Mouse (Mus musculus): ENCODE results near the gene Fahd1.
A peak's percentile ranks its signal among the peaks of the same experiment; 100 is the strongest.

Gene Fahd1

GRCm38 (mm10) chr17:24884391-24884790 lies 34.2 kb upstream of the Fahd1 start:
- no peak for DNase-seq

DNA sequence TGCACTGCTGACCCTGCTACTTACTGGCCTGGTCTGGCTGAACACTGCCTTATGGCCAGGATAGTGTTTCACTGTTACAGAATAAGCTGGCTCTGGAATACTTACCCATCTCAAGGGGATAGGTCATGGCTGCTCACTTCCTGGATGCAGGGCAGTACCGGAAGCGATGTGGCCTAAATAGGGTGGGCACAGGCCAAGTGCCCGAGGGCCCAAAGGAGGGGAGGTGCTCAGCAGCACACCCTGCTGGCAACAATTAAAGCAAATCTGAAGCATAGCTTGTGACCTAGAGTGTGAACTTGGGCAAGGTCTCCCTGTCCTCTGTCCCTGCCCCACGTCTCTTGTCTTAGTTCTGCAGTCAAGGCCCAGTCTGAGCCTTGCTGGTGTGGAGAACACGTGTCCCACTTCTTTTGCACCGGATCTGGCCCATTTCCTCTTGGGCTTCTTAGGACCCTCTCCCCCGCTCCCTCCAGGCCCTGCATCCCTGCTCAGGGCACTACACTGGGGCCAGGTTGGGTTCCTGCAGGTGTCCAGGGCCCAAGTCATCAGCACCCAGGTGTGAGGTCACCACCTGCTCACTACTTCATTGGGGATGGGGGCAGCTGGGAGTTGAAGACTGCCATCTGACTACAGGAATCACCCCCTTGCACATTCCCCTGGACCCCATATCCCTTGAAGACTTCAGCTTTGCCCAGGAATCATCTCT lies 31.7 kb upstream of the Fahd1 start:
- DNase-seq = peak; percentile 42

GRCm38 (mm10) chr17:24878531-24878930 lies 28.4 kb upstream of the Fahd1 start:
- no peak for DNase-seq

- peak; percentile 57 for DNase-seq
These were observed 27.9 kb upstream of the Fahd1 start for GRCm38 (mm10) chr17:24878117-24878397.

DNA sequence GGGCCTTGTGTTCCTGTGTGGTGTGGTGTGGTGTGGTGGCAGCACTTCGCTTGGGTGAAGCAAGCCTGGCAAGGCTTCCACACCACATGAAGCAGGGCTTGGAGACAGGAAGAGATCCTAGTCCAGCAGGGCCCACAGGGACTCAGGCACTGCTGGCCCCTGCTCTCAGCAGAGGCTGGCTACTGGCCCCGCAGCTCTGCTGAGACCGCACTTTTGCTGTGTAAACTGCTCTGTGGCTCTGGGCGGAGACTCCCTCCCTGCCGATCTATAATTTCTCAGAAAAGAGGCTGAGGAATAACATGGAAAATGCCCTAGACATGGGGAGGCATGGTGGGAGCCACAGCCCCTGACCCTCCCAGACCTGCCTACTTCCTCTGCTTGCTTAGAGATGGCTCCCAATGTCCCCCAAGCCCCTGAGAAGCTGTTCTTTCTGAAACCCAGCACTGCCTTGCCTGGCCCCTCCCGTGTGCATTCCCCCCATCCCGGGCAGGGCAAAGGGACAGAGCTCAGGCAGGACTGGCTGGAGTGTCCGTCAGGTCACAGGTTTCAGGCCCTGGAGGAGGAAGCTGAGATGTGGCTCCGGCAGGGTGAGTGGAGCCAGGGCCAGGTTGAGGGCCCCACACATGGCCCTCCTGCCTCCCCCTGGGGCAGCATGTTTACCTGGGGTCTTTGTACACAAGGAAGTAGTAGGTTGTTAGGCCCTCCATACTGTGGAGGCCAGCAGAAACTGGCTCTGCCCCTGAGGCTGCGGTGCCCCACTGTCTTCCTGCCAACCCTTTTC lies 27.4 kb upstream of the Fahd1 start:
- no peak for DNase-seq

DNA sequence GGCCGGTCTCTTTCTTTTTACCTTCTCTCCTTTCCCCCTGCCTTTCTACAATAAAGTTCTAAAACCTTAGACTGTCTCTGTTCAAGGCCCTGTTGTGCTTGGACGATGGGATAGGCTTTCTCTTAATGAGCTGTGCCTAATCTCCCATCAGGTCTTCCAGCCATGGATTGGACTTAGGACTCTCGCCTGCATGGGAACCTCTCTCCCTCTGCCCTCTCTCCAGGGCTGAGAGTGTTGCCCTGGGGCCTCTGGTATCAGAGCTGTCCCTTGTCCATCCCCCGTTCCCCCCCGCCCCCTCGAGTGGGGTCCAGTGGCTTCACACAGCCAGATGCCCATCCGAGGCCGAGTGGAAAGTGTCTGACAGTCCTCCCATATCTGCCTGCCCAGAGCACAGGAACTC lies 24.8 kb upstream of the Fahd1 start:
- no peak for DNase-seq

DNA sequence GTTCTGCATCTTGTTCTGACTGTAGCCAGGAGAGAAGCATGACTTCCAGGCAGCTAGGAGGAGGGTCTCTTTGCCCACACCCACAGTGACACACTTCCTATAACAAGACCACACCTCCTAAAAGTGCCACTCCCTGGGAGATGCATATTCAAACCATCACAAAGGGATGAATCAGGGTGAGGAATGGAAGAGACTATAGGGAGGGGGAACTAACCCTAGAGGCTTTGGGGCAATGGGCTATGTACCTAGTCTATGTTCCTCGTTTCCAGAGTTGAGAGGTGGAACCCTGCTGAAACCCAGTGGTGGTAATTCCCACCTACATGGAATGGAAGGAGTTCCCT lies 24.2 kb upstream of the Fahd1 start:
- no peak for DNase-seq

- DNase-seq = no peak
These were observed 23.7 kb upstream of the Fahd1 start for GRCm38 (mm10) chr17:24873695-24874404.

DNA sequence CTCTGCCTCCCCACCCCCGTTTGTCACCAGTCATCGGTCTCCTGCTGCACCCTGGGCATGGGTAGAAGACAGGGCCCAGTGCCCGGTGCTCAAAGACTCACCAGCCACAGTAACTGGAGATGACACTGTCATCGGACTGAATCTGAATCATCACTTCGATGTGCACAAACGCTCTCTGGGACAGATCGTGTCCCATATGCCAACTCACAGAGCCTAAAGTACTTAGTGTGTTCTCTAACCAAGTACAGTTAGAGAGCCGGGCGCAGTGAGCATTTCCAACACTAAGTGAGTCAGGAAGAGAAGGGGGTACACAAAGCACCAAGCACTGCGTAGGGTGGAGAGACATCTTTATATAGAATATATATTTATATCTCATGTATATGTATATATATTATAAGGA lies 17.8 kb upstream of the Fahd1 start:
- DNase-seq = no peak

DNA sequence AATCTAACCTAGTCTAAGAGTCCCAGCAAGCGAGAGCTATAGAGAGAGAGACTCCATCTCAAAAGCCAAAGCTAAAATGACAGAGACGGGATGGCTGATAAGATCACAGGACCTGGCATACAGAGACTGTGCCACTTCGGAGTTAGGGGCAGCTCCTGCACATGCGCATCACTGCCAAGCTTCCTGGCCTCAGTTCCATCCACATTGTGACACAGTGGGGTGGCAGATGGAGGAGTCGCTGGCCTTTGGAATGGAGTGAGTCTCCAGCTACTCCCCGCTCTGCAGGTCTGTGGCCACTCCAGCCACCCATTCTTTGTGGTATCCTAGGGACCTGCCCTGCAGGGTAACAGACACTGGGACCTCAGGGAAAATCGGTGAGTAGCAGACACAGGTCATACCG lies 15.6 kb upstream of the Fahd1 start, which contains the start of gene Igfals:
Gene Igfals (plus strand): TSS at position 222 of the 400 bp plus-strand sequence.
- no peak for DNase-seq

DNA sequence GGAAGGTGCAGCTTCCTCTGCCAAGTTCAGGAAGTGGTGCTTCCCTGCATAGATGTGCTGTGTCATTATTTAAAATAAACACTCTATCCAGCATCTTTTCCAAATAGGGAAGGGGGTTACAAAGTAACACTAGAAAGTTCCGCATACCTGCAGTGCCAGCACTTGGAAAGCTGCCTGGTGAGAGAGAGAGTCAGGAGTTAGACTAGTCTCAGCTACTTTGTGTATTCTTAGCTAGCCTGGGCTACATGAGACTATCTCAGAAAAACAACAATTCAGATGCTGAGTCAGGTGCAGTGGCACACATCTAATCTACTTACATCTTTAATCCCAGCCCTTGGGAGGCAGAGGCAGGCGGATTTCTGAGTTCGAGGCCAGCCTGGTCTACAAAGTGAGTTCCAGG lies 11.6 kb upstream of the Fahd1 start:
- no peak for DNase-seq

DNA sequence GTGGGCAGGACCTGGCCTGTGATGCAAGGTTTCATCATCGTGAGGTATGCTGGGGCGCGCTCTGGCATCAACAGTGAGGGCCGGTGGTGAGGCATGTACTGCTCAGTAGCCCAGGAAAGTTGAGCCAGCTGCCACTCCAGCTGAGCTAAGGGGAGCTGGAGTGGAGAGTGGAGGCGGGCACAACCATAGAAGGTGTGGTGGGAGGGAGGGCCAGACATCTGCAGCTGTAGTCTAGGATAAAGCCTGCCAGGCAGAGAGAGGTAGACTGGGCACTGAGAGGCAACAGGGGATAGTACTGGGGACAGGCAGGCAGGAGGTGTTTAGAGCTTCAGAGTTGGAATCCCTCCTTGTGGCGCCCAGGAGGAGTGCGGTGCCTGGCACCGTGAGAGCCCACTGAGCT lies 9.9 kb upstream of the Fahd1 start:
- no peak for DNase-seq

GRCm38 (mm10) chr17:24858967-24859366 lies 8.8 kb upstream of the Fahd1 start:
- no peak for DNase-seq

- no peak for DNase-seq
These were observed 7.8 kb upstream of the Fahd1 start for GRCm38 (mm10) chr17:24857831-24858470.

DNA sequence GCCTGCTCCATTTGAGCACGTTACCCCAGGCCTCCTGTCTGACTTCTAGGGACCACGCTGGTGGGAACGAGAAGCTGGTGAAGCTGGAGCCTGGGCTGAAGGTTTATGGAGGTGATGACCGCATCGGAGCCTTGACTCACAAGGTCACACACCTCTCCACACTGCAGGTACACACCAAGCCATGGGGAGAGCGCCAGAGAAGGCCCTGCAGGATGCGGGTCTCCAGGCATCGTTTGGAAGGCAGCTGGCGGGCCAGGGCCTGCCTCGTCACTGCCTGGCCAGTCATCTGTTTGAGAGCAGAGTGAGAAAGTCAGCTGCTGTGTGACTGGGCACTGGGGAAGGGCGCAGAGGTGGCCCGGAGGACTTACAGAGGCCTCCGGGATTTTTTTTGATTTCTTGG lies 6.4 kb upstream of the Fahd1 start:
- DNase-seq = no peak

DNA sequence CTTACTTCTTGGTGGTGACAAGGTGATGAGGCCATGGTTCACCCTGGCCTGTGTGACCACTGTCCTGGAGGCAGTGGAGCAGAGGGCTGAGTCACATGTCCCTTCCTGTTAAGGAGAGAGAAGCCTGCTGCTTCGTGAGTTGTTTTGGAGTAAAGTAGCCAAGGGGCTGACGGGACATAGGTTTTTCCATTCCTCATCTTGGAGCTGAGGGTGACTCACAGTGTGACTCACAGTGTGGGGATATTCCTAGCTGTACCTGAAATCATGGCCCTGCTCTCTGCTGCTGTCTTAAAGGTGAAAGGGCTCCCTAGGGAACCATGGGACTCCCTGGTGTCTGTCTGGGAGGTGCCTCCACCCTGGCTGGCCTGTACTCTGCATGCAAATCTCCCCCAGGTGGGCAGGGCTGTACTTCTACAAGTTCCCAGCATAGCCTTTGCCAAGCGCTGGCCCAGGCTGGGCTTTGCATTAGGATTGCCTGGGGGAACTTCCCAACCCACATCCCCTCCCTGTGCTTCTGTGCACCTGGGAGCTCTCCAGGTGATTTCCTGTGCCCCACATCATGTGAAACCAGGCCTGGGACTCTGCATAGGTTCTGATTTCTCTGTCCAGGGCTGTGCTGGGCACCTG lies 5.8 kb upstream of the Fahd1 start:
- DNase-seq = no peak

GRCm38 (mm10) chr17:24851381-24852125 lies 1.4 kb upstream of the Fahd1 start:
- DNase-seq = no peak

DNA sequence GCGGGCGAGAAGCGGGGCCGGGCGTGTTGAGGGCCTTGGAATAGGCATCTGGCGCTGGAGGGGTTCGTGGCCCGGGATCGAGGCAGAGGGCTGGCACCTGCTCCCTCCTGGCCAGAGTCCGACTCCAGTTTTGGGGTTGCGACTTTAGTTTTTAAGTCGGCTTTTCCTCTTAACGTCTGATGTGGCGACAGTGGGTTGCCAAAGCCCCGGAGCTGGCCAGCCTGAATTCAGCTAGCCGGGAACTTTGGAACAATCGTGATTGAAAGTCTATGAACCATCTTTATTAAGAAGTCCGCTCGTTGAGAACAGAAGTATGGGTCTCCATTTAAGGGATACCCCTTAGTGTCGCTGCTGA lies 586 bp upstream of the Fahd1 start:
- no peak for DNase-seq

DNA sequence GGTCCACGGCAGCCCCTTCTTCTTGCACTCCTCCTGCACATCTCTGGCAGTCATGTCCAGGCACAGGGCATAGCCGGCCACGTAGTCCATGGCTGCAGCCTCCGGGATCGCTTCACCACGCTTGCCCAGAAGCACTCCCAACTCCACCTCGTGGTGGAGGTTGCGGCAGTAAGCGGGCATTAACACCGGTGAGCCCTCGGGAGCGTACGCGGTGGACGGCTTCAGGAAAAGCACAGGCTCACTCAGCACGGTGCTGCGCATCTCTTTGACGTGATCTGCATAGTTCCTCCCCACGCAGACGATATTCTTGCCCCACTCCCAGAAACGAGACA lies 465 bp downstream of the Fahd1 start:
- no peak for DNase-seq

- no peak for DNase-seq
These were observed 1.5 kb downstream of the Fahd1 start for GRCm38 (mm10) chr17:24848600-24849031.

DNA sequence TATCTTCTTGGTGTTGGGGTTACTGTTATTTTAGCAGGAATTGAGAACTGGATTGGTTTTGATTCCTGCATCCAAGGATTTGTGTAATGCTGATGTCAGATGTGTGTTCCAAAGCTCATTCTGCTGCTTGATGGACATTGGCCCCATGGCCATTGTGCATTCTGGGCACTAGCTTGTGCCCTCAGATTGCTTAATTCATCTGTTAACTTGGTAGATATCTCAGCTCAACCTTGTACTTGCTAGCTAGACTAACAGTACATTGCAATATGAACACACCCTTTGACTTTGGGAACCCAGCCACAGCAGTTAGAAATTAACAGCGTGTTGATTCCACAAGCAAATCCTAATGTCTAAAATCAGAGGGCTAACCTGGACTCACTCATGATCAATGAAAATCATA lies 2.8 kb downstream of the Fahd1 start:
- DNase-seq = no peak

GRCm38 (mm10) chr17:24844525-24844924 lies 5.6 kb downstream of the Fahd1 start:
- DNase-seq = no peak

- DNase-seq = no peak
These were observed 7.5 kb downstream of the Fahd1 start for GRCm38 (mm10) chr17:24842631-24843030.

Data from thymus, postnatal 25 days (tissue).